Mouse (Mus musculus) hindbrain, embryonic 13.5 days (tissue): ENCODE measurements around the gene Rabep1. TPM values are rescaled to one million over a fixed set of nuclear protein-coding genes. Genes with fewer than 3 reads are reported as not detected.

Experiments
- polyA plus RNA-seq: library from polyadenylated mRNA; unstranded; fragments of >200 nt; fragmentation: Nextera tagmentation; extraction: Ambion mirVana; gene quantifications from 2 replicates; pipeline ENCODE4 v1.2.1, GENCODE M21; 2015

The Rabep1 gene
- polyA plus RNA-seq, 1 experiment from 2014 or later, result 87.5 TPM

Other genes starting within 250 kb of the Rabep1 start
- not detected in 2 replicates for gene 4930544D05Rik, start 228.9 kb upstream of the Rabep1 start, polyA plus RNA-seq
- not detected in 2 replicates for gene Chrne, start 225.6 kb upstream of the Rabep1 start, polyA plus RNA-seq
- gene Gp1ba, start 205.7 kb upstream of the Rabep1 start, polyA plus RNA-seq, result 0.16 and 0.21 TPM in 2 replicates
- 109 TPM in 2 replicates for gene Rnf167, start 197.5 kb upstream of the Rabep1 start, polyA plus RNA-seq
- 159 and 173 TPM in 2 replicates for gene Slc25a11, start 197.3 kb upstream of the Rabep1 start, polyA plus RNA-seq
- 851 and 865 TPM in 2 replicates for gene Pfn1, start 190.1 kb upstream of the Rabep1 start, polyA plus RNA-seq
- gene Eno3, start 187.6 kb upstream of the Rabep1 start, polyA plus RNA-seq, result 7.1 and 9.2 TPM in 2 replicates
- gene Spag7, start 175.4 kb upstream of the Rabep1 start, polyA plus RNA-seq, result 162 and 169 TPM in 2 replicates
- gene Camta2, start 156.7 kb upstream of the Rabep1 start, polyA plus RNA-seq, result 15.2 and 15.3 TPM in 2 replicates
- gene Inca1, start 144.6 kb upstream of the Rabep1 start, polyA plus RNA-seq, result 1.6 TPM in 2 replicates
- gene Kif1c, start 144.2 kb upstream of the Rabep1 start, polyA plus RNA-seq, result 1.5 and 1.7 TPM in 2 replicates
- 14.2 and 15.0 TPM in 2 replicates for gene Zfp3, start 80.6 kb upstream of the Rabep1 start, polyA plus RNA-seq
- gene Scimp, start 32.2 kb upstream of the Rabep1 start, polyA plus RNA-seq, result 0.30 TPM in 1 of 2 replicates, not detected in the other
- 121 and 131 TPM in 2 replicates for gene Nup88, start 125.2 kb downstream of the Rabep1 start, polyA plus RNA-seq
- 72.1 and 73.0 TPM in 2 replicates for gene Rpain, start 125.4 kb downstream of the Rabep1 start, polyA plus RNA-seq
- 191 and 192 TPM in 2 replicates for gene C1qbp, start 138.2 kb downstream of the Rabep1 start, polyA plus RNA-seq
- 13.9 and 14.4 TPM in 2 replicates for gene Dhx33, start 159.7 kb downstream of the Rabep1 start, polyA plus RNA-seq
- gene Mis12, start 174.8 kb downstream of the Rabep1 start, polyA plus RNA-seq, result 39.0 and 40.9 TPM in 2 replicates
- gene Derl2, start 175.1 kb downstream of the Rabep1 start, polyA plus RNA-seq, result 30.7 and 34.7 TPM in 2 replicates
- 601 TPM in 2 replicates for gene 6330403K07Rik, start 188.7 kb downstream of the Rabep1 start, polyA plus RNA-seq